7 mouse cellular contexts compared by ENCODE assay signal in the genomic region with DNA sequence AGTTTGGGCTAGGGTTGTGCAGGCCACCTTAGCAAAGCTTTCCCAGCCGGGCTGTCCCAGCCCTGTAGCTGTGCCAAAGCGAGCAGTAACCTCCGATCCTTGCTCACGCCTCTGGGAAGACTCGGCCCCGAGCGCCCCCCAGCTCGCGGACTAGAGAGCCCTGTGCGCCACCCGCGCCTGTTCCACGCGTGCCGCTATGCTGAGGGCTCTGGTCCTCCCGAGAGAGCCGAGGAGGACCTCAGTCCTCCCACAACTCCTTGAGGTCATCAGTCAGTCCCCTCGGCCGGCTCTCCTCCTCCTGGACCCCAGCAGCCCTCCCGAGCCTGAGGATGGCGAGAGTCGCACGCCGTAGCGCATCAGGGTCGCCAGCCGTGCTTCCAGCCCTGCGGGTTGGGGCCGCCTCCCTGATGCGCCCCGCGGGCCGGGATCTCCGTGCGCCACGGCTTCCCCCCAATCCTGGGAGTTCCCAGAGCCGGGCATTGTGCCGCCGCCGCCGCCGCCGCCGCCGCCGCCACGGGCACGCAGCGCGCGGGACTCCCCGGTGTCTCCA. TPM values are rescaled to one million over a fixed set of nuclear protein-coding genes. Genes with fewer than 3 reads are reported as not detected.
DNase-seq lines count a peak whose midpoint lies in the region; ATAC-seq and TF ChIP-seq lines count a peak whose summit lies in the region.

No protein-coding gene starts in this region.

- no peak overlapping the region for H3K9ac ChIP-seq in lung, embryonic 16.5 days (ENCODE audit: low read length)
- H3K9ac ChIP-seq in lung, postnatal 0 days (replicated peaks; ENCODE audit: low read depth): no peak overlapping the region
- H3K9ac ChIP-seq in embryonic facial prominence, embryonic 12.5 days: peak overlapping the region; percentile 59
- peak overlapping the region; percentile 19; the same call in 1 of the 2 replicates for H3K9ac ChIP-seq in intestine, embryonic 16.5 days (ENCODE audit: low read depth, low read length)
- H3K9ac ChIP-seq in stomach, embryonic 16.5 days (ENCODE audit: low read length): no peak overlapping the region

- TF ChIP-seq EP300 in lung, postnatal 0 days (IDR thresholded peaks at IDR 0.05): no peak

- no peaks in the 10 kb centered on the region; the same call in 1 of the 2 replicates for H3K4me1 ChIP-seq in lung, embryonic 16.5 days (replicated peaks; ENCODE audit: control insufficient read depth, insufficient read depth, low read length)
- H3K4me1 ChIP-seq in lung, postnatal 0 days (ENCODE audit: insufficient read depth, low read depth, low read length): no peaks in the 10 kb centered on the region
- H3K4me1 ChIP-seq in embryonic facial prominence, embryonic 12.5 days: peaks cover 29% of the 10 kb centered on the region
- peaks cover 14% of the 10 kb centered on the region for H3K4me1 ChIP-seq in intestine, embryonic 16.5 days (ENCODE audit: control insufficient read depth, insufficient read depth, low read length)
- peaks cover 9% of the 10 kb centered on the region; the same call in 1 of the 2 replicates for H3K4me1 ChIP-seq in stomach, embryonic 16.5 days (ENCODE audit: control insufficient read depth, insufficient read depth, low read length)

- TF ChIP-seq CTCF in lung, postnatal 0 days (IDR thresholded peaks at IDR 0.05): no peak

- intact Hi-C loops in gastrocnemius, postnatal 14 days (cut with DNase I; ENCODE audit: low total_unique reads): no loop called here

- H3K4me2 ChIP-seq in lung, embryonic 16.5 days (ENCODE audit: low read depth, low read length): peak overlapping the region; percentile 49; the same call in 1 of the 2 replicates
- H3K4me2 ChIP-seq in lung, postnatal 0 days (replicated peaks; ENCODE audit: low read depth, low read length): no peak overlapping the region
- peak overlapping the region; percentile 96 for H3K4me2 ChIP-seq in embryonic facial prominence, embryonic 12.5 days (replicated peaks)
- H3K4me2 ChIP-seq in intestine, embryonic 16.5 days (ENCODE audit: low read depth, low read length): peak overlapping the region; percentile 62
- peak overlapping the region; percentile 58 for H3K4me2 ChIP-seq in stomach, embryonic 16.5 days (ENCODE audit: low read depth, low read length)

- no peak overlapping the region for H3K27ac ChIP-seq in lung, embryonic 16.5 days (ENCODE audit: low read length)
- H3K27ac ChIP-seq in lung, postnatal 0 days (ENCODE audit: low read length): no peak overlapping the region
- H3K27ac ChIP-seq in embryonic facial prominence, embryonic 12.5 days: peak overlapping the region; percentile 5; the same call in 1 of the 2 replicates
- no peak overlapping the region for H3K27ac ChIP-seq in intestine, embryonic 16.5 days (ENCODE audit: low read length)
- no peak overlapping the region for H3K27ac ChIP-seq in stomach, embryonic 16.5 days (ENCODE audit: low read length)

- no peaks in the 10 kb centered on the region for H3K9me3 ChIP-seq in lung, embryonic 16.5 days (ENCODE audit: control insufficient read depth, low read length)
- H3K9me3 ChIP-seq in lung, postnatal 0 days (ENCODE audit: low read length): no peaks in the 10 kb centered on the region
- H3K9me3 ChIP-seq in embryonic facial prominence, embryonic 12.5 days: no peaks in the 10 kb centered on the region
- H3K9me3 ChIP-seq in intestine, embryonic 16.5 days (ENCODE audit: control insufficient read depth, low read length): no peaks in the 10 kb centered on the region
- H3K9me3 ChIP-seq in stomach, embryonic 16.5 days (replicated peaks; ENCODE audit: control insufficient read depth, low read length): no peaks in the 10 kb centered on the region

- H3K4me3 ChIP-seq in lung, embryonic 16.5 days (ENCODE audit: low read length): peak overlapping the region; percentile 8; the same call in 1 of the 2 replicates
- H3K4me3 ChIP-seq in lung, postnatal 0 days (ENCODE audit: low read depth, low read length): no peak overlapping the region
- H3K4me3 ChIP-seq in embryonic facial prominence, embryonic 12.5 days: peak overlapping the region; percentile 50
- H3K4me3 ChIP-seq in intestine, embryonic 16.5 days (ENCODE audit: low read length): peak overlapping the region; percentile 46
- H3K4me3 ChIP-seq in stomach, embryonic 16.5 days (replicated peaks; ENCODE audit: low read length): peak overlapping the region; percentile 44

- 1% methylated on average over 52 of the region's 52 CpGs for WGBS in lung, embryonic 16.5 days
- WGBS in lung, postnatal 0 days: 2% methylated on average over 32 of the region's 52 CpGs
- WGBS in embryonic facial prominence, embryonic 12.5 days: under 1% methylated on average over 48 of the region's 52 CpGs
- WGBS in intestine, embryonic 16.5 days: under 1% methylated on average over 52 of the region's 52 CpGs
- under 1% methylated on average over 51 of the region's 52 CpGs for WGBS in stomach, embryonic 16.5 days

- no peak for ATAC-seq in lung, embryonic 16.5 days (ENCODE audit: low read depth)
- no peak for ATAC-seq in lung, postnatal 0 days
- no peak for ATAC-seq in embryonic facial prominence, embryonic 12.5 days (ENCODE audit: insufficient number of reproducible peaks, insufficient read depth, low FRiP score, low TSS enrichment)
- no peak for ATAC-seq in intestine, embryonic 16.5 days
- no peak for ATAC-seq in stomach, embryonic 16.5 days (ENCODE audit: insufficient read depth, low FRiP score)

- H3K27me3 ChIP-seq in lung, embryonic 16.5 days (ENCODE audit: control insufficient read depth, insufficient read depth, low read depth, low read length): peaks cover 62% of the 10 kb centered on the region
- H3K27me3 ChIP-seq in lung, postnatal 0 days (replicated peaks; ENCODE audit: insufficient read depth, low read length): peaks cover 53% of the 10 kb centered on the region
- peaks cover 78% of the 10 kb centered on the region for H3K27me3 ChIP-seq in embryonic facial prominence, embryonic 12.5 days
- peaks cover 61% of the 10 kb centered on the region for H3K27me3 ChIP-seq in intestine, embryonic 16.5 days (replicated peaks; ENCODE audit: control insufficient read depth, insufficient read depth, low read length)
- H3K27me3 ChIP-seq in stomach, embryonic 16.5 days (ENCODE audit: control insufficient read depth, insufficient read depth, low read length): peaks cover 63% of the 10 kb centered on the region

- no peaks in the 10 kb centered on the region for H3K36me3 ChIP-seq in lung, embryonic 16.5 days (ENCODE audit: control insufficient read depth, insufficient read depth, low read length)
- no peaks in the 10 kb centered on the region for H3K36me3 ChIP-seq in lung, postnatal 0 days (ENCODE audit: insufficient read depth, low read length)
- H3K36me3 ChIP-seq in embryonic facial prominence, embryonic 12.5 days: no peaks in the 10 kb centered on the region
- no peaks in the 10 kb centered on the region for H3K36me3 ChIP-seq in intestine, embryonic 16.5 days (ENCODE audit: control insufficient read depth, insufficient read depth, low read length)
- no peaks in the 10 kb centered on the region for H3K36me3 ChIP-seq in stomach, embryonic 16.5 days (ENCODE audit: control insufficient read depth, insufficient read depth, low read length)

- no peak for DNase-seq in lung, postnatal 0 days (ENCODE audit: low spot score)
- DNase-seq in gastrocnemius, postnatal 14 days: no peak
- no peak for DNase-seq in testis, postnatal 14 days (ENCODE audit: low spot score)

RNA-seq across cellular contexts. Expression of gene Rbfox3, which starts 2.9 kb away (rescaled TPM):
- 0.35 and 0.45 TPM in 2 replicates for polyA plus RNA-seq in lung, embryonic 16.5 days (2015; fragmentation: Nextera tagmentation; extraction: Ambion mirVana)
- 0.97 and 1.1 TPM in 2 replicates for polyA plus RNA-seq in lung, postnatal 0 days (2015; fragmentation: Nextera tagmentation; extraction: Ambion mirVana)
- 3.9 and 4.8 TPM in 2 replicates for polyA plus RNA-seq in embryonic facial prominence, embryonic 12.5 days (2016; fragmentation: Nextera tagmentation; extraction: Ambion mirVana)
- 0.98 and 1.0 TPM in 2 replicates for polyA plus RNA-seq in intestine, embryonic 16.5 days (2015; fragmentation: Nextera tagmentation; extraction: Ambion mirVana)
- polyA plus RNA-seq in stomach, embryonic 16.5 days (2015; fragmentation: Nextera tagmentation; extraction: Ambion mirVana): 1.1 and 1.5 TPM in 2 replicates
- total RNA-seq in gastrocnemius, postnatal 14 days (2021): under 1 TPM; 0.20 to 0.27 TPM

Comparison
In these comparisons a context has a peak if more than half of its experiments do, and no peak if none do; other contexts are left out.
1. H3K9ac ChIP-seq: peak in embryonic facial prominence, embryonic 12.5 days (single experiment) and intestine, embryonic 16.5 days (single experiment); none in lung, embryonic 16.5 days (single experiment), lung, postnatal 0 days (single experiment) and stomach, embryonic 16.5 days (single experiment).